Mouse (Mus musculus): Measurements from ENCODE around the gene Sox10. TPM values are rescaled to one million over a fixed set of nuclear protein-coding genes. Genes with fewer than 3 reads are reported as not detected.

Gene Sox10
- total and polyA plus RNA-seq, 2 experiments from 2014 or later = 14.2 to 40.3 TPM

GRCm38 (mm10) chr15:79122119-79122518 is 42.9 kb downstream of the Sox10 start:
- Histone ChIP-seq H3K36me3 (ENCODE audit: insufficient read depth, low read length) (peaks cover 37% of the 10 kb centered on the region), H3K4me3 (ENCODE audit: low read length) (no peak overlapping the region), H3K4me1 (ENCODE audit: insufficient read depth, low read length) (no peaks in the 10 kb centered on the region), H3K27ac (no peak overlapping the region), H3K27me3 (ENCODE audit: insufficient read depth, low read length) (no peaks in the 10 kb centered on the region), H3K9me3 (ENCODE audit: low read length) (no peaks in the 10 kb centered on the region), H3K4me2 (ENCODE audit: low read depth, low read length) (no peak overlapping the region), H3K9ac (replicated peaks; ENCODE audit: low read length) (no peak overlapping the region)
- DNase-seq (ENCODE audit: low spot score) = no peak
- no peak for TF ChIP-seq CTCF (IDR thresholded peaks at IDR 0.05; ENCODE audit: low read depth)
- 47% methylated on average over 4 of the region's 4 CpGs for WGBS
- ATAC-seq = no peak

GRCm38 (mm10) chr15:79119491-79119890 is 45.5 kb downstream of the Sox10 start:
- 85% methylated on average over 9 of the region's 9 CpGs for WGBS
- DNase-seq (ENCODE audit: low spot score) = no peak
- Histone ChIP-seq H3K4me2 (ENCODE audit: low read depth, low read length) (no peak overlapping the region), H3K4me3 (ENCODE audit: low read length) (no peak overlapping the region), H3K9ac (replicated peaks; ENCODE audit: low read length) (no peak overlapping the region), H3K9me3 (ENCODE audit: low read length) (no peaks in the 10 kb centered on the region), H3K36me3 (ENCODE audit: insufficient read depth, low read length) (peaks cover 35% of the 10 kb centered on the region), H3K27ac (no peak overlapping the region), H3K27me3 (ENCODE audit: insufficient read depth, low read length) (no peaks in the 10 kb centered on the region), H3K4me1 (ENCODE audit: insufficient read depth, low read length) (no peaks in the 10 kb centered on the region)
- no peak for ATAC-seq
- no peak for TF ChIP-seq CTCF (IDR thresholded peaks at IDR 0.05; ENCODE audit: low read depth)

- Histone ChIP-seq H3K9me3 (ENCODE audit: low read length) (no peaks in the 10 kb centered on the region), H3K27me3 (ENCODE audit: insufficient read depth, low read length) (no peaks in the 10 kb centered on the region), H3K9ac (replicated peaks; ENCODE audit: low read length) (no peak overlapping the region), H3K4me1 (ENCODE audit: insufficient read depth, low read length) (peaks cover 8% of the 10 kb centered on the region; the same call in 1 of the 2 replicates), H3K4me2 (ENCODE audit: low read depth, low read length) (no peak overlapping the region), H3K36me3 (ENCODE audit: insufficient read depth, low read length) (peaks cover 14% of the 10 kb centered on the region), H3K4me3 (ENCODE audit: low read length) (no peak overlapping the region), H3K27ac (no peak overlapping the region)
- WGBS = 73% methylated on average over 5 of the region's 5 CpGs
- TF ChIP-seq CTCF (IDR thresholded peaks at IDR 0.05; ENCODE audit: low read depth) = no peak
- DNase-seq (ENCODE audit: low spot score) (no peak), ATAC-seq (no peak)
Measured at GRCm38 (mm10) chr15:79115276-79115675, 49.8 kb downstream of the Sox10 start.

GRCm38 (mm10) chr15:79111774-79112173 is 53.3 kb downstream of the Sox10 start:
- 62% methylated on average over 4 of the region's 4 CpGs for WGBS
- Histone ChIP-seq H3K4me1 (ENCODE audit: insufficient read depth, low read length) (peaks cover 8% of the 10 kb centered on the region; the same call in 1 of the 2 replicates), H3K4me2 (ENCODE audit: low read depth, low read length) (no peak overlapping the region), H3K36me3 (ENCODE audit: insufficient read depth, low read length) (peaks cover 11% of the 10 kb centered on the region), H3K9me3 (ENCODE audit: low read length) (no peaks in the 10 kb centered on the region), H3K4me3 (ENCODE audit: low read length) (no peak overlapping the region), H3K27ac (no peak overlapping the region), H3K27me3 (ENCODE audit: insufficient read depth, low read length) (no peaks in the 10 kb centered on the region), H3K9ac (replicated peaks; ENCODE audit: low read length) (no peak overlapping the region)
- TF ChIP-seq CTCF (IDR thresholded peaks at IDR 0.05; ENCODE audit: low read depth) = no peak
- no peak for ATAC-seq
- peak; percentile 48 for DNase-seq (ENCODE audit: low spot score)

GRCm38 (mm10) chr15:79110528-79110927 is 54.5 kb downstream of the Sox10 start:
- H3K9me3 ChIP-seq (ENCODE audit: low read length) = no peaks in the 10 kb centered on the region
- WGBS = 57% methylated on average over 2 of the region's 2 CpGs
- H3K4me1 ChIP-seq (ENCODE audit: insufficient read depth, low read length) = peaks cover 8% of the 10 kb centered on the region; the same call in 1 of the 2 replicates
- DNase-seq (ENCODE audit: low spot score) (no peak), ATAC-seq (no peak)
- H3K4me2 ChIP-seq (ENCODE audit: low read depth, low read length) = peak overlapping the region; percentile 84
- peak overlapping the region; percentile 62 for H3K4me3 ChIP-seq (ENCODE audit: low read length)
- peaks cover 4% of the 10 kb centered on the region for H3K36me3 ChIP-seq (ENCODE audit: insufficient read depth, low read length)
- TF ChIP-seq CTCF (IDR thresholded peaks at IDR 0.05; ENCODE audit: low read depth) = no peak
- H3K9ac ChIP-seq (replicated peaks; ENCODE audit: low read length) = 0 out of 2 replicates have a peak overlapping the region, but pooled peaks have one; percentile 91
- H3K27me3 ChIP-seq (ENCODE audit: insufficient read depth, low read length) = no peaks in the 10 kb centered on the region
- peak overlapping the region; percentile 37; the same call in 1 of the 2 replicates for H3K27ac ChIP-seq

- DNase-seq (ENCODE audit: low spot score) (peak; percentile 29), ATAC-seq (no peak)
- H3K4me2 ChIP-seq (ENCODE audit: low read depth, low read length) = peak overlapping the region; percentile 84
- H3K27me3 ChIP-seq (ENCODE audit: insufficient read depth, low read length) = no peaks in the 10 kb centered on the region
- H3K9me3 ChIP-seq (ENCODE audit: low read length) = no peaks in the 10 kb centered on the region
- no peaks in the 10 kb centered on the region for H3K36me3 ChIP-seq (ENCODE audit: insufficient read depth, low read length)
- H3K4me1 ChIP-seq (ENCODE audit: insufficient read depth, low read length) = peaks cover 8% of the 10 kb centered on the region; the same call in 1 of the 2 replicates
- peak overlapping the region; percentile 91 for H3K9ac ChIP-seq (replicated peaks; ENCODE audit: low read length)
- H3K4me3 ChIP-seq (ENCODE audit: low read length) = peak overlapping the region; percentile 62
- peak overlapping the region; percentile 37; the same call in 1 of the 2 replicates for H3K27ac ChIP-seq
- no peak for TF ChIP-seq CTCF (IDR thresholded peaks at IDR 0.05; ENCODE audit: low read depth)
- WGBS = 15% methylated on average over 9 of the region's 9 CpGs
Measured at GRCm38 (mm10) chr15:79110031-79110430, 55.0 kb downstream of the Sox10 start.

- no peaks in the 10 kb centered on the region for H3K36me3 ChIP-seq (ENCODE audit: insufficient read depth, low read length)
- WGBS = 5% methylated on average over 43 of the region's 46 CpGs
- peak overlapping the region; percentile 62 for H3K4me3 ChIP-seq (ENCODE audit: low read length)
- no peaks in the 10 kb centered on the region for H3K9me3 ChIP-seq (ENCODE audit: low read length)
- peak overlapping the region; percentile 84 for H3K4me2 ChIP-seq (ENCODE audit: low read depth, low read length)
- DNase-seq (ENCODE audit: low spot score) (peak; percentile 16), ATAC-seq (no peak; the same call in none of the 2 replicates)
- H3K27ac ChIP-seq = peak overlapping the region; percentile 81
- peaks cover 8% of the 10 kb centered on the region; the same call in 1 of the 2 replicates for H3K4me1 ChIP-seq (ENCODE audit: insufficient read depth, low read length)
- H3K27me3 ChIP-seq (ENCODE audit: insufficient read depth, low read length) = no peaks in the 10 kb centered on the region
- no peak for TF ChIP-seq CTCF (IDR thresholded peaks at IDR 0.05; ENCODE audit: low read depth)
- H3K9ac ChIP-seq (replicated peaks; ENCODE audit: low read length) = peak overlapping the region; percentile 91
Measured at GRCm38 (mm10) chr15:79109321-79109934, 55.6 kb downstream of the Sox10 start.
